Mouse (Mus musculus) megakaryocyte, embryonic 14.5 days (primary cell): ENCODE measurements around the gene Tppp2. TPM values are rescaled to one million over a fixed set of nuclear protein-coding genes. Genes with fewer than 3 reads are reported as not detected.

Source experiments
- H3K27me3 ChIP-seq: replicated peaks from 2 replicates; pipeline ENCODE3; 2012; ENCODE audit warnings: inconsistent platforms
- H3K36me3 ChIP-seq: replicated peaks from 2 replicates; pipeline ENCODE3; 2012; ENCODE audit warnings: low read length, inconsistent platforms, mixed read lengths
- H3K4me1 ChIP-seq: 2 replicates; pipeline ENCODE4 v1.6.1; 2012; ENCODE audit warnings: inconsistent platforms
- H3K4me3 ChIP-seq: replicated peaks from 2 replicates; pipeline ENCODE3; 2012; ENCODE audit warnings: moderate library complexity, mild to moderate bottlenecking, inconsistent platforms
- H3K9me3 ChIP-seq: 2 replicates; pipeline ENCODE4 v1.6.1; 2012; ENCODE audit warnings: inconsistent platforms
- FLI1 ChIP-seq: IDR thresholded peaks from 2 replicates; pipeline ENCODE4 v1.6.1; 2012; ENCODE audit warnings: low read length, inconsistent platforms, mixed read lengths
- GATA1 ChIP-seq: IDR thresholded peaks from 3 replicates; pipeline ENCODE4 v1.6.1; 2012; ENCODE audit warnings: mixed read lengths, low read length, inconsistent platforms, borderline replicate concordance
- polyA plus RNA-seq: library from polyadenylated mRNA; stranded (reverse); fragments of >175 nt; gene quantifications from 2 replicates; pipeline ENCODE4 v1.2.3, GENCODE M21; 2012; ENCODE audit warnings: low replicate concordance; ENCODE audit not compliant: insufficient read depth

The Tppp2 gene
- polyA plus RNA-seq: not detected in 2 replicates

DNA sequence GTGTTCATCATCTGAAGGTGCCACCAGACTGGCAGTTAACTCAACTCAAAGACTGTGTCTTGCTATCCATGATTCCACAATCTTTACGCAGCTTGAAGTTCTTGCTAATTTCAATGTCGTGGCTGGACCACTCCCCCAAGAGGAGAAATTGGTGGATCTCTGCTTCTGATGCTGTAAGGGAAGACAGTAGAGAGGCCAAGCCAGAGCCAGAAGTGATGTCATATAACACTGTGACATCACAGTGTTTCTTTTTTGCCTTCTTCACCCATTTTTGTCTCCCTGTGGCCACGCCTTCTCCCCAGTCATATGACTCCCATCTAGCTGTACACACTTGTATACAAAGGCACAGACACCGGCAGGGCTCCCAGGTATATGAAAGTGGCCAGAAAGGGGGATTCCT lies at the start of gene Tppp2:
TSS of gene Tppp2 (plus strand) at position 301 of the 400 bp plus-strand sequence.
- H3K4me3 ChIP-seq: no peak within 1 kb of the TSS
- peaks cover 20% of the 10 kb centered on the region for H3K4me1 ChIP-seq
- H3K36me3 ChIP-seq: no peaks in the 10 kb centered on the region
- H3K9me3 ChIP-seq: no peaks in the 10 kb centered on the region
- TF ChIP-seq FLI1 (no peak), GATA1 (no peak)
- H3K27me3 ChIP-seq: peaks cover 59% of the 10 kb centered on the region

DNA sequence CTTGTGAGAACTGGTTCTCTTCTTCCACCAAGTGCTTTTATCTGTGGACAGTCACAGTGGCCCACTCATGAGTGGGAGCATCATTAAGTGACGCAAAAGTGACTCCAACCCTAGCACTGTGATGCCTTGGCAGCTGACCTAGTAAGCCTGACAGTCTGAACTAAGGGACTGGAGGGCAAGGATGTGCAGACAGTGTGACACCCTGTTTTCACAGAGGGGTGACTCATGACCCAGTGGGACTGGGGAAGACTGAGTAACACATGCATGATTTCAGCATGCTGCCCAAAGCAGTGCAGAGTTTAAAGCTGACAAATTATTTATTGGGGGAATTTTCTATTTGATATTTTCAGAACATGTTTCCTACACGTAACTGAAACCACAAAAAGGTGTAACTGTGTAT lies 47.5 kb upstream of the Tppp2 start:
- TF ChIP-seq FLI1 (no peak), GATA1 (no peak)
- Histone ChIP-seq H3K4me1 (no peaks in the 10 kb centered on the region), H3K4me3 (no peak overlapping the region), H3K36me3 (no peaks in the 10 kb centered on the region), H3K27me3 (peaks cover 17% of the 10 kb centered on the region), H3K9me3 (no peaks in the 10 kb centered on the region)

DNA sequence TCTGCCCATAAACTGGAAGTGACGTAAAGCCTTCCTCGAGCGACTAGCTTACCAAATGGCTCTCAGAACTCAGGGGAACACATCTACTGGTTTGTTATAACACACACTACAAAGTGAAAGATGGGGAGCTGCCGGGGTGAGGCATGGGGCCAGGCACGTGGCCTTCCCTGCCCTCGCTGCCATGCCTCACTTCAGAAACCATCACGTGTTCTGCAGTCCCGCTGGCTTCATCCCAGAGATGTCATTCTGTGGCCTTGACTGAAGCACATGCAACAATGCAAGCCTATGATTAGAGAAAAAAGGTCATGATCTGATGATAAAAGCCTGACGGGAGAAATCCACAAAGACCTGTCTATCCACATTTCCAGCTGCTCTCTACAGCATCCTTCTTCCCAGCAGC lies 46.5 kb upstream of the Tppp2 start:
- Histone ChIP-seq H3K9me3 (no peaks in the 10 kb centered on the region), H3K27me3 (peaks cover 19% of the 10 kb centered on the region), H3K4me3 (no peak overlapping the region), H3K4me1 (no peaks in the 10 kb centered on the region), H3K36me3 (no peaks in the 10 kb centered on the region)
- no peak for TF ChIP-seq FLI1
- TF ChIP-seq GATA1: no peak

DNA sequence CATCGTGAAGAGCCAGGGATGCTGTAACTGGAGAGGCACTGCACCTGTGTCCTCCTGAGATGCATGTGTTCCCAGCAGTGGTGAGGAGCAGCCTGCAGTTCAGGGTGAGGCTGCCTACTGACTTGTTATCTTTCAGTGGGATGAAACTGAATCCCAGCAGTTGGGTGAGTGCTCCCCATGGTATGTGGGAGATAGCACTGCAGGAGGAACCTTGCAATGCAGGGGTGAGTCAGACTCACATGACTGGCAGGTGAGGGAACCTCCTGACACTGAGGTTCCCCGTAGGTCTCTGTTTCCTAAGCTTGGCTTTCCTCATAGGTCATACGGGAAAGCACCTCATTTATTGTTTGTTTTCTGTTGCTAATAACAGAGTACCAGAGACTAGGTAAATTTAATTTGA lies 40.7 kb upstream of the Tppp2 start:
- no peak overlapping the region for H3K4me3 ChIP-seq
- H3K4me1 ChIP-seq: no peaks in the 10 kb centered on the region
- H3K36me3 ChIP-seq: no peaks in the 10 kb centered on the region
- H3K9me3 ChIP-seq: no peaks in the 10 kb centered on the region
- H3K27me3 ChIP-seq: peaks cover 13% of the 10 kb centered on the region
- no peak for TF ChIP-seq FLI1
- no peak for TF ChIP-seq GATA1

DNA sequence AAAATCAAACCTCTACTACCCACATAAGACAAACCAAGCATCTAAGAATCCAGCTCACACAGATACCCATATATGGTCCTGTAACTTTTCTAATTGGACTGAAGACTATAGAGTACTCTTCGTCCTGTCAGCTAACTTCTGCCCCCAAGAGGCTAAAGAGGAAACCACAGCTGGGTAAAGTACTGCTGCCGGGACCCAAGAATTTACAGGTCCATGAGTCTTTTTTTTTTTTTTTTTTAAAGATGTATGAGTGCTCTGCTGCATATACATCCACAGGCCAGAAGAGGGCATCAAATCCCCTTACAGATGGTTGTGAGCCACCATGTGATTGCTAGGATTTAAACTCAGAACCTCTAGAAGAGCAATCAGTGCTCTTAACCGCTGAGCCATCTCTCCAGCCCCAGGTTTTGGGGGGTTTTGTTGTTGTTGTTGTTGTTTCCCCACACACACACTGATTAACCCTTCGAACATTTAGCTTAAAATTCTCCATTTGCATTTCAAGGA lies 34.6 kb upstream of the Tppp2 start:
- TF ChIP-seq GATA1 (no peak), FLI1 (no peak)
- Histone ChIP-seq H3K36me3 (peaks cover 17% of the 10 kb centered on the region), H3K27me3 (peaks cover 2% of the 10 kb centered on the region), H3K4me1 (peaks cover 9% of the 10 kb centered on the region), H3K4me3 (peak overlapping the region; percentile 95), H3K9me3 (no peaks in the 10 kb centered on the region)

DNA sequence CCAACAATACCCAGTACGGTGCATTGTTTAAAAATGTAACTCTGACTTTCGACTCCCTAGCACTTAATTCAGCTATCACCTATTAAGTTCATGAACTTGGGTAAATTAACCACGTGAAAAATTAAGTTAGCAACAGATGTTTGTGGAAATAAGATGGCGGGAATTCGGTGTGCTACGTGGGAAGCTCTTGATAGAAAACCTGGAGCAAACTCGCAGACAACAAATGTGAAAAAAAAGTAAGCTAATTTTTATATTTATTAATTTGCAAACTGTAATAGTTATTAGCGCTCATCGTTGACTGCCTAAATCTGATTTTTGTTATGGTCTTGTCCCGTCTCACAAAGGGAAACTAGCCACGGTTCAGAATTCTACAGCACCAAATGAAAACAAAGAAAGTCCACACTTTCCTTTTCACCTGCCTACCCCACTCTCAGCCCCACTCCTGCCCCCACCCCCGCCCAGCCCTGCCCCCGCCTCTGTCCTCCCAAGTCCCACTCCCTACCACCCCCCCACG lies 34.1 kb upstream of the Tppp2 start:
- TF ChIP-seq GATA1 (no peak), FLI1 (no peak)
- Histone ChIP-seq H3K9me3 (no peaks in the 10 kb centered on the region), H3K4me3 (peak overlapping the region; percentile 95), H3K36me3 (peaks cover 22% of the 10 kb centered on the region), H3K27me3 (peaks cover 2% of the 10 kb centered on the region), H3K4me1 (peaks cover 9% of the 10 kb centered on the region)

DNA sequence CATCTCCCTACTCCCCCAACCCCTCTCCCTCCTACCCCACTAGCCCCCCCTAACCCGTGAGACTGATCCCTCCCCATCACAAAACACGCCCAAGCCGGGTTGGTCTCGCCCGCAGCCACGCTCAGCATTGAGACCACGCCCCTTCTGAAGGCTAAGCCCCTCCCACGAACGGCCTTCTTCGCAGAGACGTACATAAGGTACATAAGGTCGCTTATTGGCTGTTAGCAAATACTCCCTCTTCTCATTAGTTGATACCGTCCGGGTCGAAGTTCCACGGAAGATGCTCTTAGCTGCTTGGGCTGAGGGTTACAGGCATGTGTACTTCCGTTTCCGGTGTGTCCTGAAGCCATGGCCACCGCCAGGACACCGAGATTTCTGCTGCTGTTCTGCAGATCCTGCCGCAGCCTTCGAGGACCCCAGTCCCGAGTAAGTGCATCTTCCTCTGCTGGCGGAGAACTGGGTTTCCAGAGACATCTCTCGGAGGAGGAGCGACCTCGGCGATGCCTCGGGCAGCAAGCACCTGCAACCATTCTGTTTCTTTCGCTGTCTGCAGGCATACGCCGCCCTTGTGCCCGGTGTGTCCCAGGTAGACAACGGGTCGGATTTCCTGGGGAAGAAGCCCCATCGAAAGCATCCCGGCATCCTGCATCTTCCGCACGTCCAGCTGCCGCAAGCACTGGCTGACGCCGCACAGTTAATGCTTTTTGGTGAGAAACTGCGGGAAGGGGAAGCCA lies 33.5 kb upstream of the Tppp2 start, which contains the start of gene Mettl17:
TSS of gene Mettl17 (plus strand) at position 245 of the 734 bp plus-strand sequence.
- H3K9me3 ChIP-seq: no peaks in the 10 kb centered on the region
- peaks cover 29% of the 10 kb centered on the region for H3K36me3 ChIP-seq
- peak within 1 kb of the TSS; percentile 95 for H3K4me3 ChIP-seq
- H3K27me3 ChIP-seq: peaks cover 2% of the 10 kb centered on the region
- TF ChIP-seq GATA1: no peak
- peak; percentile 41; the same call in 1 of the 2 replicates for TF ChIP-seq FLI1
- H3K4me1 ChIP-seq: peaks cover 9% of the 10 kb centered on the region

DNA sequence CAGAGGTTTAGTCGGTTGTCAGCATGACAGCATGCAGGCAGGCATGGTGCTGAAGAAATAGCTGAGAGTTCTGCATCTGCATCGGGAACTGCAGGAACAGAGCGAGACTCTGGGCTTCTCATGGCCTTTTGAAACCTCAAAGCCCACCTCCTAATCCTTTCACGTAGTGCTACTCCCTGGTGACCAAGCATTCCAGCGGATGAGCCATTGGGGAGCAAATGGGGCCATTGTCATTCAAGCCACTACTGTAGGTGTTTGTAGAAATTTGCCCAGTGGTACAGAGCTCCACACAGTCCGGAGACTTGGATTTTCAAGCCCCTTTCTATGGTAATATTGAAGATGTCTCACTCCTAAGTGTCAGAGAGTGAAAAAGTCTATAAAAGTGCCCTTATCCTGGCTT lies 32.2 kb upstream of the Tppp2 start:
- Histone ChIP-seq H3K9me3 (no peaks in the 10 kb centered on the region), H3K4me1 (peaks cover 9% of the 10 kb centered on the region), H3K4me3 (no peak overlapping the region), H3K27me3 (peaks cover 2% of the 10 kb centered on the region), H3K36me3 (peaks cover 40% of the 10 kb centered on the region)
- TF ChIP-seq FLI1 (no peak), GATA1 (no peak)

DNA sequence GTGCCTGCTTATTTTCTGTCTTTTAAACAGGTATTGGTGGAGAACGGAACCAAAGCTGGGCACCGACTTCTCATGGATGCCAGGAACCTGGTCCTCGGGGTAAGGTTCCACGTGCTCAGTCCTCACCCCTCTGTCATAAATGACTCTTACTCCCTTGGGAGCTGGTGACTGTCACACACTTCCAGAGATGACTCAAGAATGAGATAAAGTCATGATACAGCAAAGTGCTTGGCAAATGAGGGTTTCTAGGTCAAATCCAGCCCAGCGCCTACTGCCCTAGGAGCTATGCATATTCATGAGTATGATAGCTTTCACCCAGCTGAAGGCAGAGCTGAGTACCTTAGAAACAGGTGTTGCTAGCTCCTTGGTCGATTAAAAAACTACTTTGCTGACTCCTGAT lies 28.4 kb upstream of the Tppp2 start:
- Histone ChIP-seq H3K9me3 (no peaks in the 10 kb centered on the region), H3K4me3 (no peak overlapping the region), H3K27me3 (peaks cover 1% of the 10 kb centered on the region), H3K36me3 (peaks cover 53% of the 10 kb centered on the region), H3K4me1 (peaks cover 20% of the 10 kb centered on the region)
- TF ChIP-seq FLI1: no peak
